Mouse (Mus musculus) MEL (cell line): ENCODE measurements around the gene Hnrnpr. TPM values are rescaled to one million over a fixed set of nuclear protein-coding genes. Genes with fewer than 3 reads are reported as not detected.

ENCODE experiments used
- DNase-seq: peaks from one replicate; pipeline ENCODE4 v3.0.0; 2011; ENCODE audit warnings: low read depth, low spot score
- H3K27ac ChIP-seq: 2 replicates; pipeline ENCODE4 v1.5.1; 2012; ENCODE audit warnings: low read depth, mild to moderate bottlenecking, control low read depth, low read length, moderate library complexity; ENCODE audit not compliant: control insufficient read depth
- H3K27me3 ChIP-seq, 2 experiments: fragments of 150-350 bp in 1 of 2; sonication (generic) in 1 of 2; 2 replicates each; pipeline ENCODE4 v1.6.1; 2012; ENCODE audit warnings: low read length in 2 of 2, mild to moderate bottlenecking in 2 of 2, improper control_type of control experiment in 1 of 2, moderate library complexity in 1 of 2; ENCODE audit not compliant: insufficient read depth in 2 of 2, control insufficient read depth in 1 of 2
- H3K36me3 ChIP-seq, 2 experiments: 2 replicates each; pipeline ENCODE4 v1.6.1; 2012 to 2014; ENCODE audit warnings: low read length in 2 of 2, improper control_type of control experiment in 1 of 2, inconsistent platforms in 1 of 2, mild to moderate bottlenecking in 1 of 2; ENCODE audit not compliant: insufficient read depth in 2 of 2, control insufficient read depth in 1 of 2
- H3K4me1 ChIP-seq, 2 experiments: fragments of 150-350 bp in 1 of 2; sonication (generic) in 1 of 2; 2 replicates each; pipeline ENCODE4 v1.6.1; 2012; ENCODE audit warnings: low read length in 2 of 2, improper control_type of control experiment in 1 of 2, mild to moderate bottlenecking in 1 of 2; ENCODE audit not compliant: insufficient read depth in 2 of 2, control insufficient read depth in 1 of 2
- H3K4me3 ChIP-seq, 2 experiments: fragments of 150-350 bp in 1 of 2; sonication (generic) in 1 of 2; 2 replicates each; pipeline ENCODE4 v1.5.1; 2012; ENCODE audit warnings: low read depth in 2 of 2, low read length in 2 of 2, mild to moderate bottlenecking in 2 of 2, moderate library complexity in 2 of 2, control low read depth in 1 of 2, improper control_type of control experiment in 1 of 2; ENCODE audit not compliant: control insufficient read depth in 1 of 2, insufficient read depth in 1 of 2
- H3K79me2 ChIP-seq: 2 replicates; pipeline ENCODE4 v1.6.1; 2012; ENCODE audit warnings: mild to moderate bottlenecking, low read length, moderate library complexity; ENCODE audit not compliant: control insufficient read depth, poor library complexity, insufficient read depth
- H3K9ac ChIP-seq: 2 replicates; pipeline ENCODE4 v1.6.1; 2012; ENCODE audit warnings: low read depth, mild to moderate bottlenecking, control low read depth, low read length, moderate library complexity; ENCODE audit not compliant: control insufficient read depth, poor library complexity, severe bottlenecking
- H3K9me3 ChIP-seq: fragments of 150-350 bp; sonication (generic); replicated peaks from 2 replicates; pipeline ENCODE4 v1.6.1; 2012; ENCODE audit warnings: mild to moderate bottlenecking, low read length, improper control_type of control experiment, moderate library complexity; ENCODE audit not compliant: insufficient read depth
- BHLHE40 ChIP-seq: IDR thresholded peaks from 2 replicates; pipeline ENCODE4 v1.6.1; 2012; ENCODE audit warnings: low read depth, mild to moderate bottlenecking, inconsistent platforms, low read length, improper control_type of control experiment, borderline replicate concordance
- CHD1 ChIP-seq: IDR thresholded peaks from 2 replicates; pipeline ENCODE4 v1.6.1; 2012; ENCODE audit warnings: low read depth, mild to moderate bottlenecking, inconsistent platforms, low read length, improper control_type of control experiment
- CHD2 ChIP-seq: IDR thresholded peaks from 2 replicates; pipeline ENCODE4 v1.6.1; 2011; ENCODE audit warnings: low read length, improper control_type of control experiment
- CTCF ChIP-seq, 3 experiments: IDR thresholded peaks in 2 of 3; conservative IDR thresholded peaks in 1 of 3; 2 replicates each; pipeline ENCODE4 v1.5.1; 2011 to 2012; ENCODE audit warnings: low read length in 3 of 3, low read depth in 2 of 3, mild to moderate bottlenecking in 2 of 3, improper control_type of control experiment in 1 of 3, inconsistent platforms in 1 of 3, mixed read lengths in 1 of 3, moderate library complexity in 1 of 3; ENCODE audit not compliant: control insufficient read depth in 1 of 3, insufficient read depth in 1 of 3, poor library complexity in 1 of 3, severe bottlenecking in 1 of 3
- E2F4 ChIP-seq: IDR thresholded peaks from 2 replicates; pipeline ENCODE4 v1.6.1; 2011; ENCODE audit warnings: low read depth, low read length, improper control_type of control experiment, borderline replicate concordance
- ELF1 ChIP-seq: IDR thresholded peaks from 2 replicates; pipeline ENCODE4 v1.6.1; 2014; ENCODE audit warnings: low read depth, mild to moderate bottlenecking, inconsistent platforms, low read length, improper control_type of control experiment, moderate library complexity
- EP300 ChIP-seq, 2 experiments: IDR thresholded peaks; 2 replicates each; pipeline ENCODE4 v1.6.1; 2011; ENCODE audit warnings: improper control_type of control experiment in 2 of 2, low read length in 2 of 2, low read depth in 1 of 2, mild to moderate bottlenecking in 1 of 2
- GABPA ChIP-seq: IDR thresholded peaks from 2 replicates; pipeline ENCODE4 v1.6.1; 2012; ENCODE audit warnings: low read depth, mild to moderate bottlenecking, inconsistent platforms, low read length, improper control_type of control experiment, moderate library complexity
- GATA1 ChIP-seq: IDR thresholded peaks from 2 replicates; pipeline ENCODE4 v1.6.1; 2011; ENCODE audit warnings: low read depth, low read length, improper control_type of control experiment
- HCFC1 ChIP-seq: IDR thresholded peaks from 2 replicates; pipeline ENCODE4 v1.6.1; 2012; ENCODE audit warnings: low read depth, mild to moderate bottlenecking, inconsistent platforms, low read length, improper control_type of control experiment, moderate library complexity
- MXI1 ChIP-seq: IDR thresholded peaks from 2 replicates; pipeline ENCODE4 v1.6.1; 2011; ENCODE audit warnings: mild to moderate bottlenecking, low read depth, low read length, improper control_type of control experiment
- MYB ChIP-seq: IDR thresholded peaks from 2 replicates; pipeline ENCODE4 v1.6.1; 2011; ENCODE audit warnings: mild to moderate bottlenecking, low read depth, low read length, improper control_type of control experiment
- MYC ChIP-seq: IDR thresholded peaks from 2 replicates; pipeline ENCODE4 v1.6.1; 2011; ENCODE audit warnings: low read depth, mild to moderate bottlenecking, low read length, improper control_type of control experiment, moderate library complexity
- NELFE ChIP-seq: IDR thresholded peaks from 2 replicates; pipeline ENCODE4 v1.6.1; 2011; ENCODE audit warnings: low read depth, low read length, improper control_type of control experiment
- NRF1 ChIP-seq: IDR thresholded peaks from 2 replicates; pipeline ENCODE4 v1.6.1; 2014; ENCODE audit warnings: low read depth, mild to moderate bottlenecking, inconsistent platforms, low read length, improper control_type of control experiment, moderate library complexity; ENCODE audit not compliant: poor library complexity, insufficient read depth, severe bottlenecking
- POLR2A ChIP-seq, 2 experiments: IDR thresholded peaks; 2 replicates each; pipeline ENCODE4 v1.6.1; 2011 to 2012; ENCODE audit warnings: low read length in 2 of 2, mild to moderate bottlenecking in 2 of 2, control low read depth in 1 of 2, improper control_type of control experiment in 1 of 2, low read depth in 1 of 2, moderate library complexity in 1 of 2; ENCODE audit not compliant: control insufficient read depth in 1 of 2, insufficient read depth in 1 of 2, poor library complexity in 1 of 2
- POLR2AphosphoS2 ChIP-seq: IDR thresholded peaks from 2 replicates; pipeline ENCODE4 v1.6.1; 2011; ENCODE audit warnings: low read length, improper control_type of control experiment
- POLR2AphosphoS5 ChIP-seq: IDR thresholded peaks from 2 replicates; pipeline ENCODE4 v1.6.1; 2012; ENCODE audit warnings: low read depth, borderline replicate concordance, mild to moderate bottlenecking, inconsistent platforms, low read length, moderate library complexity, mixed read lengths
- RAD21 ChIP-seq: IDR thresholded peaks from 2 replicates; pipeline ENCODE4 v1.6.1; 2011; ENCODE audit warnings: mild to moderate bottlenecking, low read depth, low read length, improper control_type of control experiment
- RCOR1 ChIP-seq: IDR thresholded peaks from 2 replicates; pipeline ENCODE4 v1.6.1; 2012; ENCODE audit warnings: low read depth, mild to moderate bottlenecking, inconsistent platforms, low read length, improper control_type of control experiment
- SIN3A ChIP-seq: IDR thresholded peaks from 2 replicates; pipeline ENCODE4 v1.6.1; 2012; ENCODE audit warnings: low read length, improper control_type of control experiment, inconsistent platforms
- SMC3 ChIP-seq: IDR thresholded peaks from 2 replicates; pipeline ENCODE4 v1.6.1; 2011; ENCODE audit warnings: low read depth, low read length, improper control_type of control experiment
- TCF12 ChIP-seq: IDR thresholded peaks from 2 replicates; pipeline ENCODE4 v1.6.1; 2014; ENCODE audit warnings: low read depth, mild to moderate bottlenecking, inconsistent platforms, low read length, improper control_type of control experiment, moderate library complexity
- USF1 ChIP-seq: IDR thresholded peaks from 2 replicates; pipeline ENCODE4 v1.6.1; 2014; ENCODE audit warnings: low read depth, mild to moderate bottlenecking, inconsistent platforms, low read length, improper control_type of control experiment, moderate library complexity
- USF2 ChIP-seq, 2 experiments: IDR thresholded peaks; 2 replicates each; pipeline ENCODE4 v1.6.1; 2011 to 2012; ENCODE audit warnings: improper control_type of control experiment in 2 of 2, low read length in 2 of 2, borderline replicate concordance in 1 of 2, inconsistent platforms in 1 of 2, low read depth in 1 of 2, mild to moderate bottlenecking in 1 of 2; ENCODE audit not compliant: insufficient read depth in 1 of 2
- ZC3H11A ChIP-seq: IDR thresholded peaks from 2 replicates; pipeline ENCODE4 v1.6.1; 2012; ENCODE audit warnings: low read depth, mild to moderate bottlenecking, inconsistent platforms, low read length, improper control_type of control experiment
- ZNF384 ChIP-seq: IDR thresholded peaks from 2 replicates; pipeline ENCODE4 v1.6.1; 2012; ENCODE audit warnings: low read depth, mild to moderate bottlenecking, inconsistent platforms, low read length, improper control_type of control experiment
- polyA plus RNA-seq, 2 experiments: library from polyadenylated mRNA; stranded (reverse) in 1 of 2; unstranded in 1 of 2; fragments of >175 nt in 1 of 2; fragments of >200 nt in 1 of 2; gene quantifications; 2 replicates each; pipeline versions ENCODE4 v1.2.1 to v1.2.4; 2012; ENCODE audit warnings: low replicate concordance in 2 of 2, low read depth in 1 of 2; ENCODE audit not compliant: insufficient read length in 2 of 2, insufficient read depth in 1 of 2, missing spikeins in 1 of 2
- total RNA-seq: library from RNA; depleted of rRNA; stranded (reverse); fragments of 300-350 nt; gene quantifications from 2 replicates; pipeline ENCODE4 v1.2.3, GENCODE M21; 2012

Hnrnpr gene
- total and polyA plus RNA-seq, 3 experiments: 97.2 to 366 (median 148) TPM

- TF ChIP-seq POLR2AphosphoS5: no peak
- no peak for TF ChIP-seq GABPA
- TF ChIP-seq MXI1: peak; percentile 63
- no peak; the same call in 1 of the 2 replicates for TF ChIP-seq SIN3A
- TF ChIP-seq CTCF (IDR thresholded peaks at IDR 0.05 in 2 of 3, conservative IDR thresholded peaks at IDR 0.05 in 1 of 3; ENCODE audit: control insufficient read depth in 1 of 3, insufficient read depth in 1 of 3, low read depth in 2 of 3, low read length in 3 of 3, poor library complexity in 1 of 3, severe bottlenecking in 1 of 3): no peak
These were observed at the start of gene Hnrnpr (continued) for GRCm38 (mm10) chr4:136310229-136311041.

GRCm38 (mm10) chr4:136261912-136262311, 48.8 kb upstream of the Hnrnpr start:
- H3K27ac ChIP-seq: no peak overlapping the region
- H3K9ac ChIP-seq: no peak overlapping the region
- H3K36me3 ChIP-seq: peaks cover 0 to 5% of the 10 kb centered on the region in 2 experiments; a peak in 2 of 4 replicates
- H3K27me3 ChIP-seq: no peaks in the 10 kb centered on the region
- H3K4me3 ChIP-seq: no peak overlapping the region
- DNase-seq: no peak
- no peaks in the 10 kb centered on the region for H3K79me2 ChIP-seq
- peaks cover 0 to 10% of the 10 kb centered on the region in 2 experiments; a peak in 2 of 4 replicates for H3K4me1 ChIP-seq
- no peaks in the 10 kb centered on the region for H3K9me3 ChIP-seq
- no peak for TF ChIP-seq POLR2AphosphoS5
- TF ChIP-seq GABPA: no peak
- no peak for TF ChIP-seq NRF1
- TF ChIP-seq ZC3H11A: no peak
- no peak for TF ChIP-seq GATA1
- no peak for TF ChIP-seq SIN3A
- no peak for TF ChIP-seq RCOR1
- no peak for TF ChIP-seq POLR2AphosphoS2
- no peak for TF ChIP-seq HCFC1
- TF ChIP-seq SMC3: no peak
- no peak for TF ChIP-seq MYB
- no peak for TF ChIP-seq POLR2A (IDR thresholded peaks at IDR 0.05; ENCODE audit: control insufficient read depth in 1 of 2, insufficient read depth in 1 of 2, low read depth in 1 of 2, low read length in 2 of 2, poor library complexity in 1 of 2)

GRCm38 (mm10) chr4:136263555-136263954, 47.2 kb upstream of the Hnrnpr start:
- H3K27ac ChIP-seq: no peak overlapping the region
- no peak overlapping the region for H3K4me3 ChIP-seq
- peaks cover 0 to 8% of the 10 kb centered on the region in 2 experiments; a peak in 1 of 4 replicates for H3K4me1 ChIP-seq
- no peak for TF ChIP-seq ELF1
- no peak for TF ChIP-seq NELFE
- TF ChIP-seq MXI1: no peak
- TF ChIP-seq RCOR1: no peak
- TF ChIP-seq POLR2AphosphoS5: no peak
- TF ChIP-seq EP300 (IDR thresholded peaks at IDR 0.05; ENCODE audit: low read depth in 1 of 2, low read length in 2 of 2): no peak
- TF ChIP-seq MYC: no peak
- TF ChIP-seq E2F4: no peak
- no peak for TF ChIP-seq USF1
- TF ChIP-seq GATA1: no peak
- no peak for TF ChIP-seq CHD2
- no peak for TF ChIP-seq USF2 (IDR thresholded peaks at IDR 0.05; ENCODE audit: borderline replicate concordance in 1 of 2, insufficient read depth in 1 of 2, low read depth in 1 of 2, low read length in 2 of 2)
- no peak for TF ChIP-seq CTCF (IDR thresholded peaks at IDR 0.05 in 2 of 3, conservative IDR thresholded peaks at IDR 0.05 in 1 of 3; ENCODE audit: control insufficient read depth in 1 of 3, insufficient read depth in 1 of 3, low read depth in 2 of 3, low read length in 3 of 3, poor library complexity in 1 of 3, severe bottlenecking in 1 of 3)
- no peak for TF ChIP-seq BHLHE40
- TF ChIP-seq SMC3: no peak
- no peak for TF ChIP-seq ZNF384
- no peak for TF ChIP-seq RAD21
- no peak for TF ChIP-seq TCF12
- TF ChIP-seq CHD1: no peak
- no peaks in the 10 kb centered on the region for H3K27me3 ChIP-seq
- H3K9ac ChIP-seq: no peak overlapping the region
- H3K79me2 ChIP-seq: no peaks in the 10 kb centered on the region
- no peak for DNase-seq
- H3K9me3 ChIP-seq: no peaks in the 10 kb centered on the region
- H3K36me3 ChIP-seq: peaks cover 0 to 2% of the 10 kb centered on the region in 2 experiments; a peak in 1 of 4 replicates
